Mouse (Mus musculus): ENCODE measurements around the gene Tmc1. TPM values are rescaled to one million over a fixed set of nuclear protein-coding genes. Genes with fewer than 3 reads are reported as not detected.
A peak's percentile ranks its signal among the peaks of the same experiment; 100 is the strongest.

Gene Tmc1
- polyA plus RNA-seq, 1 experiment from 2014 or later, result 0.31 TPM

DNA sequence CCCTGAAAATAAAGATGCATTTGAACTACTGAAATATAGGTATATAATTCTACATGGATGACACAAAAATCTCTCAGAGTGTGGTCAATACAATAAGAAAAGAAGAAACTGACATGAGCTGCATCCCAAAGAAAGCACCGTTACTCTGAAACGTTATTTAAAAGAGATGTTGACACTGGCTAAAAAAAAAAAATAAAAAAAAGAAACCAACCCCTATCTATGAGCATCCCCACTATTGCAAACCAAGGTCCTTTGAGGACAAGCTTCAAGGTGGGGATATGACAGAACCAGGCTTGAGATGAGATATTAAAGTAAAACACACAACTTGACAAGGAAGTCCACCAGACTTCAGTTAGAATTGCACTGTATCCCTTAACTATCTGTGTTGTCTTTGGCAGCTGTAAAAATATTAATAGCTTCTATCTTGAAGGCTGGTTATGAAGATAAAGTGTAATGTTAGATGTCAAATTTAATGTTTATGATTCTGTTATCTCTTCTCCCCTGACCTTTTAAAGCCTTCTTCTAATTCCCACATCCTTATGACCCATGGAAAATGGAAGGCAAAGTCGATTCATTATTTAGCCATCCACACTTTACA, 106.4 kb downstream of the Tmc1 start:
- no peak overlapping the region for H3K27ac ChIP-seq (ENCODE audit: low read depth, low read length)
- 81% methylated on average over 3 of the region's 3 CpGs for WGBS

DNA sequence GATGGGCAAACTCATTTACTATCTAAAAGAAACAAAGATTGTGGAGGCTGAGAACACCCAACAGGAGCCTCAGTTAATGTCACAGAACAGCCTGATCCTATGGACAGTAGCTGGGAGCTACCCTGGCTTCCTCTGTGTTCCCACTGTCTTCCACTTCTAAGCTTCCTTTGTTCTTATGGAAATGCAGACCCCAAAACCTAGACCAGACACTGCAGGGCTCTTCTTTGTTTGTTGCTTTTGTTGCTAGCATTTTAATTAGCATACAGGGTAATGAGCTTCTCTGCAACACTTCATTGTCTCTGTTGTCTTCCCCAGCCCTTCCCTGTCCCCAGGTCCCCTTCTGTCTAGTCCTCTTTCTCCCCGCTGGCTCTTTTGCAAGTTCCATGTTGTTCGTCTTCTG, 116.6 kb downstream of the Tmc1 start:
- no peak for ATAC-seq (ENCODE audit: low read depth)
- Histone ChIP-seq H3K9ac (replicated peaks; ENCODE audit: low read depth, low read length) (no peak overlapping the region), H3K4me2 (ENCODE audit: low read depth, low read length) (no peak overlapping the region), H3K4me3 (ENCODE audit: low read depth, low read length) (no peak overlapping the region), H3K27me3 (ENCODE audit: control insufficient read depth, insufficient read depth, low read length) (no peaks in the 10 kb centered on the region), H3K27ac (ENCODE audit: low read depth, low read length) (no peak overlapping the region), H3K4me1 (ENCODE audit: control insufficient read depth, insufficient read depth, low read length) (no peaks in the 10 kb centered on the region), H3K36me3 (ENCODE audit: control insufficient read depth, insufficient read depth, low read length) (no peaks in the 10 kb centered on the region), H3K9me3 (ENCODE audit: control insufficient read depth, low read length) (no peaks in the 10 kb centered on the region; the same call in 1 of the 2 replicates)
- WGBS, result 45% methylated on average over 2 of the region's 2 CpGs

More for the DNA sequence above, 106.4 kb downstream of the Tmc1 start:
- no peak for ATAC-seq (ENCODE audit: low read depth)
- H3K9me3 ChIP-seq (ENCODE audit: control insufficient read depth, low read length), result no peaks in the 10 kb centered on the region
- no peak overlapping the region for H3K9ac ChIP-seq (replicated peaks; ENCODE audit: low read depth, low read length)
- no peaks in the 10 kb centered on the region for H3K36me3 ChIP-seq (ENCODE audit: control insufficient read depth, insufficient read depth, low read length)
- H3K27me3 ChIP-seq (ENCODE audit: control insufficient read depth, insufficient read depth, low read length), result no peaks in the 10 kb centered on the region
- H3K4me1 ChIP-seq (ENCODE audit: control insufficient read depth, insufficient read depth, low read length), result no peaks in the 10 kb centered on the region
- H3K4me2 ChIP-seq (ENCODE audit: low read depth, low read length), result no peak overlapping the region
- H3K4me3 ChIP-seq (ENCODE audit: low read depth, low read length), result no peak overlapping the region

DNA sequence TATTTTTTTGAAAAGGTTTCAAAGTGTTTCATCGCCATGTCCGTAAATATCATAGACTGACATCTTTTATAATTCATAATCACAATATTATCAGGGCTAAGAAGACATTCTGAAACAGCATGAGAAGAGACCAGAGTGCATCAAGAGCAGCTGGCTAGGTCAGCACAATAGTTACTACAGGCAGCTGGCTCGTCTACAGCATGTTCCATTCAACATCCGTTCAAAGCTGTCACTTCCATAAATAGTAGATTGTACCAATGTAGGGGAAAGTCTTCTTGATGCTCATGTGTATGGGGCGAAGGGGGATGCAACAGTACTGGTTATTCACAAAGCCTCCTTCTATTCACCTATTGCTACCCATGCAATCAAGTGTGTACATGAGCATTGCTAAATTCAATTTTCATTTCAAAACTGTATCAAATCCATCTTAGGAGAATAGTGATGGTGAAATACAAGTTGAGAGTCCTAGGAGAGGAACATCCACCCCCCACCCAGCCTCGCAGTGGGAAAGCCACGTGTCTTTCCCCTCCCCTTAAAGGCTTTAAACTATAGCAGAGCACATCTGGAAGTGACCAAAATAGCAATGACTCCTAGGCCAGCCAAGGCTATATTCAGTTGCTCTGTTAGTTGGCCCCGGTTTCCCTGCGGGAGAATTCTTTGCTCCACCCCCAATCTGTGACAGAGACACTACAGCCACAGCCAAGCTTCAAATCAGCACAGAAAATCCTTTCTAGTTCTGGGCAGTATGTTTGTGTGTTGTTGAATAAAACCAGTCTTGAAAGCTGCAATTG, 117.8 kb downstream of the Tmc1 start:
- Histone ChIP-seq H3K4me3 (ENCODE audit: low read depth, low read length) (no peak overlapping the region), H3K9ac (replicated peaks; ENCODE audit: low read depth, low read length) (no peak overlapping the region), H3K27me3 (ENCODE audit: control insufficient read depth, insufficient read depth, low read length) (no peaks in the 10 kb centered on the region), H3K4me2 (ENCODE audit: low read depth, low read length) (no peak overlapping the region), H3K27ac (ENCODE audit: low read depth, low read length) (no peak overlapping the region), H3K4me1 (ENCODE audit: control insufficient read depth, insufficient read depth, low read length) (no peaks in the 10 kb centered on the region), H3K36me3 (ENCODE audit: control insufficient read depth, insufficient read depth, low read length) (no peaks in the 10 kb centered on the region), H3K9me3 (ENCODE audit: control insufficient read depth, low read length) (no peaks in the 10 kb centered on the region; the same call in 1 of the 2 replicates)
- 64% methylated on average over 9 of the region's 9 CpGs for WGBS
- no peak for ATAC-seq (ENCODE audit: low read depth)

DNA sequence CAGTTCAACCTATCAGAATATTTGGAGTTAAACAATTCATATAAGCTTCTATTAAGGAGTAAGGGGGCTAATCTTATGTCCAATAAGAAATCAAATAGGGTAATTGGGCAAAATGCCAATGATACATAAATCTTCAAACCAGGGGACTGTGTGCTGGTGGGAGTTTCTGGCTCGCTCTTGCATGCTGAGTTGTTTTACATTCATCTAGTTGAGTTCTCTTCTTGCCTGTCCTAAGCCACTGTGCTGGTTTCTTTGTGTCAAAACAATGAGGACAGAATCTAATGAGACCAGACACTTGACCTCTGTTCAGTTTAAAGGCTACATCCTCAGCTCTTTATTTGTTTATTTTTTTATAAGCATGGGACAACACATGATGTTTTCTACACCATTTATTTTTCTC, 119.1 kb downstream of the Tmc1 start:
- ATAC-seq (ENCODE audit: low read depth), result no peak; the same call in 1 of the 2 replicates
- H3K27ac ChIP-seq (ENCODE audit: low read depth, low read length), result no peak overlapping the region
- no peak overlapping the region for H3K9ac ChIP-seq (replicated peaks; ENCODE audit: low read depth, low read length)
- H3K9me3 ChIP-seq (ENCODE audit: control insufficient read depth, low read length), result no peaks in the 10 kb centered on the region; the same call in 1 of the 2 replicates
- no peaks in the 10 kb centered on the region for H3K36me3 ChIP-seq (ENCODE audit: control insufficient read depth, insufficient read depth, low read length)
- no peaks in the 10 kb centered on the region for H3K27me3 ChIP-seq (ENCODE audit: control insufficient read depth, insufficient read depth, low read length)
- H3K4me3 ChIP-seq (ENCODE audit: low read depth, low read length), result no peak overlapping the region
- WGBS, result 13% methylated on average over 1 of the region's 1 CpGs
- no peaks in the 10 kb centered on the region for H3K4me1 ChIP-seq (ENCODE audit: control insufficient read depth, insufficient read depth, low read length)
- H3K4me2 ChIP-seq (ENCODE audit: low read depth, low read length), result no peak overlapping the region

DNA sequence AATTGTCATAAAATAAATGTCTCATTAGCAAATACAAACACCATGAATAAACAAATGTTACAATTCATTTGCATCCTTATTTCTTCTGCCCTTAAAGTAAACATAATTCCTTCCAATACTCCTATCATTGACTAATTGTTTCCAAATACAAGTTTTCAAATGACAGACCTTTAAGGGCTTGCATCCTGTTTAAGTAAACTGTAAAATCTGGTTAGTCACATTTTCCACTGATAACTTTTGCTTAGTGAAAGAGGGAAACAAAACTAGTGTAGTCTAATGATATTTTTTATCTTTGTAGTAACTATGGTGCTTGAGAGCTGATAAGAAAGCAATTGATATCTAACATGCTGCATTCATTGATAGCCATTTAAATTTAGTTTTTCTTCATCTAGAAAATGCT, 154.5 kb downstream of the Tmc1 start:
- ATAC-seq (ENCODE audit: low read depth), result no peak
- no peaks in the 10 kb centered on the region for H3K36me3 ChIP-seq (ENCODE audit: control insufficient read depth, insufficient read depth, low read length)
- H3K9me3 ChIP-seq (ENCODE audit: control insufficient read depth, low read length), result no peaks in the 10 kb centered on the region
- no peak overlapping the region for H3K4me2 ChIP-seq (ENCODE audit: low read depth, low read length)
- H3K27ac ChIP-seq (ENCODE audit: low read depth, low read length), result no peak overlapping the region
- H3K4me1 ChIP-seq (ENCODE audit: control insufficient read depth, insufficient read depth, low read length), result no peaks in the 10 kb centered on the region
- H3K4me3 ChIP-seq (ENCODE audit: low read depth, low read length), result no peak overlapping the region
- no peak overlapping the region for H3K9ac ChIP-seq (replicated peaks; ENCODE audit: low read depth, low read length)
- no peaks in the 10 kb centered on the region for H3K27me3 ChIP-seq (ENCODE audit: control insufficient read depth, insufficient read depth, low read length)

DNA sequence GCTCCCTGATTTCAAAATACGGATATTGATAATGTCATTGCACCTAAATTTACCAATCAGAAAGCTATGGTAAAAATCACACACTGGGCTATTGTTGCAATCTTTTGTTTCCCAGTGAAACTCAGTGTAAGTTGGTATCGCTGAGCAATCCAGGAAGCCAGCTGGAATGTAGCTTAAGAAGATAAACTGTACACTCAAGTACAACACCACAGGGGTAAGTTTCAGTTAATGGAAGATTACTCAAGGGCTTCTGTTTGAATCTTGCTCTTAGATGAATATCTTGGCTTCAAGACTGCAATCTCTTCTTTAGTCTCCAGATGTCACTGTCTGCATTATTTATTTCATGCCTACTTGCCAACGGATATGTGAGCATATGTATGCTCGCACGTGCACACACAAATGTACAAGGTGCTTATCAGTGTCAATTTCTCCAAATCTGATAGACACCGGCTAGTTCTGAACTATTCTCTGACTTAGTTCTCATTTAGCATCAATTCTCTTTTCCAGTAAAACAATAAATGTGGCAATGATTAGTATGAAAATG, 156.4 kb downstream of the Tmc1 start:
- 42% methylated on average over 6 of the region's 6 CpGs for WGBS

DNA sequence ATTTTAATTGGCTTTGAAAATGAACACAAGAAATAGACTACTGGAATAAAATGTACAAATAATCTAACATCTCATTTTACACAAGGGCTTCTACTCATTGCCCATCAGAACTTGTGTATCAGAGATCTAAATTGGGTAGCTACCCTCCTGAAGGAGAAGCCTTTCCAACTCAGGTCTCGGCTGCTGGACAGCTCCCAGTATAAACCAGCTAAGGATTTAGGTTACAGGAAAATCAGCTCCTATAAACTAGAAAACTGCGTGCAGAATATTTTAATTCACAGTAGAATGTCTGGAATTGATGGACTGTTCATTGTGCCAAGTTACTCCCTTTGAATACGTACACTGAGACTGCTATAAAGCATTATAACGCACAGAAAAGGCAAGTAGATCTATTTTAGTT, 158.0 kb downstream of the Tmc1 start:
- no peaks in the 10 kb centered on the region for H3K27me3 ChIP-seq (ENCODE audit: control insufficient read depth, insufficient read depth, low read length)
- H3K9me3 ChIP-seq (ENCODE audit: control insufficient read depth, low read length), result no peaks in the 10 kb centered on the region
- H3K9ac ChIP-seq (replicated peaks; ENCODE audit: low read depth, low read length), result no peak overlapping the region
- no peaks in the 10 kb centered on the region for H3K4me1 ChIP-seq (ENCODE audit: control insufficient read depth, insufficient read depth, low read length)
- no peak overlapping the region for H3K4me3 ChIP-seq (ENCODE audit: low read depth, low read length)
- H3K4me2 ChIP-seq (ENCODE audit: low read depth, low read length), result no peak overlapping the region
- H3K36me3 ChIP-seq (ENCODE audit: control insufficient read depth, insufficient read depth, low read length), result no peaks in the 10 kb centered on the region
- no peak overlapping the region for H3K27ac ChIP-seq (ENCODE audit: low read depth, low read length)
- no peak for ATAC-seq (ENCODE audit: low read depth)
- WGBS, result 56% methylated on average over 4 of the region's 4 CpGs

More for the DNA sequence above, 156.4 kb downstream of the Tmc1 start:
- Histone ChIP-seq H3K4me2 (ENCODE audit: low read depth, low read length) (no peak overlapping the region), H3K9me3 (ENCODE audit: control insufficient read depth, low read length) (no peaks in the 10 kb centered on the region), H3K4me1 (ENCODE audit: control insufficient read depth, insufficient read depth, low read length) (no peaks in the 10 kb centered on the region), H3K36me3 (ENCODE audit: control insufficient read depth, insufficient read depth, low read length) (no peaks in the 10 kb centered on the region), H3K27ac (ENCODE audit: low read depth, low read length) (no peak overlapping the region), H3K27me3 (ENCODE audit: control insufficient read depth, insufficient read depth, low read length) (no peaks in the 10 kb centered on the region), H3K4me3 (ENCODE audit: low read depth, low read length) (no peak overlapping the region), H3K9ac (replicated peaks; ENCODE audit: low read depth, low read length) (no peak overlapping the region)
- peak; percentile 72 for ATAC-seq (ENCODE audit: low read depth)

DNA sequence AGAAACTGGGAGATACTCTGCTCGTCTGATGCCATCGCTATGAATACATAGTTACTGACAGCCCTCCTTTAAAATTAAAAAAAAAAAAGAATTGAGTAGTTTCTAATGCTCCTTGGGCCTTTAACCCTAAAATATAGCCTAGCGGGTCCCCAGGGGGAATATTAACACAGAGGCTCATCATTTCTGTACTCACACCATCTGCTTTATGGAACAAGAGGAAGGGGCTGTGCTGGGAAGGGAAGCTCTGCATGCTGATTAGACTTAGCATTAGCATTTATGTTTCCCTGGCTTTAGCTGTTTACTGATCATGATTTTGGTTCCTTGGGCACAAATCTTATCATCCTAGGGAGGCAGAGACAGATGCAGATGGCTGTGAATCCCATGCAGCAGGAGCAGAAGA, 159.0 kb downstream of the Tmc1 start:
- peak; percentile 68; the same call in 1 of the 2 replicates for ATAC-seq (ENCODE audit: low read depth)
- no peaks in the 10 kb centered on the region for H3K36me3 ChIP-seq (ENCODE audit: control insufficient read depth, insufficient read depth, low read length)
- no peaks in the 10 kb centered on the region for H3K9me3 ChIP-seq (ENCODE audit: control insufficient read depth, low read length)
- no peaks in the 10 kb centered on the region for H3K27me3 ChIP-seq (ENCODE audit: control insufficient read depth, insufficient read depth, low read length)
- no peaks in the 10 kb centered on the region for H3K4me1 ChIP-seq (ENCODE audit: control insufficient read depth, insufficient read depth, low read length)
- no peak overlapping the region for H3K4me2 ChIP-seq (ENCODE audit: low read depth, low read length)
- no peak overlapping the region for H3K9ac ChIP-seq (replicated peaks; ENCODE audit: low read depth, low read length)
- no peak overlapping the region for H3K27ac ChIP-seq (ENCODE audit: low read depth, low read length)
- WGBS, result 37% methylated on average over 3 of the region's 3 CpGs
- H3K4me3 ChIP-seq (ENCODE audit: low read depth, low read length), result no peak overlapping the region

DNA sequence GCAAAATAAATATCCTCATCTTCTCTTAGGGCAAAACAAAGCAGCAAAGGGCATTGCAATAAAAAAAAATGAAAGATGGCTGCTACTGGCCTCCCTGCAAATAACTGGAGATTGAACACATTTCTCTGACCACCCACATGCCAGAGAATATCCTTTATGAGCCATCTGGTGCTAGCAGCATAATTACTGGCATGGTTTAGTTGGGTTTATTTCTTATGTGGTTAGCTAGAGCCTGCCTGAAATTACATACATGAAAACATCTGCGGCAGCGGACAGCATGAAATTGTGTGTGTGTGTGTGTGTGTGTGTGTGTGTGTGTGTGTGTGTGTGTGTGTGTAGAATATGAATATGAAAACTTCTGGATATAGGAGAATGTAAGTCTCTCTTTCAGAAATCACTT, 161.2 kb downstream of the Tmc1 start:
- Histone ChIP-seq H3K4me3 (ENCODE audit: low read depth, low read length) (no peak overlapping the region), H3K9ac (replicated peaks; ENCODE audit: low read depth, low read length) (no peak overlapping the region)
- WGBS, result 24% methylated on average over 2 of the region's 2 CpGs

More for the DNA sequence above, 161.2 kb downstream of the Tmc1 start:
- no peaks in the 10 kb centered on the region for H3K36me3 ChIP-seq (ENCODE audit: control insufficient read depth, insufficient read depth, low read length)
- no peaks in the 10 kb centered on the region for H3K4me1 ChIP-seq (ENCODE audit: control insufficient read depth, insufficient read depth, low read length)
- no peak overlapping the region for H3K4me2 ChIP-seq (ENCODE audit: low read depth, low read length)
- H3K9me3 ChIP-seq (ENCODE audit: control insufficient read depth, low read length), result no peaks in the 10 kb centered on the region
- no peaks in the 10 kb centered on the region for H3K27me3 ChIP-seq (ENCODE audit: control insufficient read depth, insufficient read depth, low read length)
- peak; percentile 60; the same call in 1 of the 2 replicates for ATAC-seq (ENCODE audit: low read depth)
- H3K27ac ChIP-seq (ENCODE audit: low read depth, low read length), result peak overlapping the region; percentile 55
